Mouse (Mus musculus) spleen, adult 12 weeks (tissue): ENCODE measurements around the gene Ccm2.

ENCODE experiments used
- DNase-seq: peaks from one replicate; pipeline ENCODE4 v3.0.0; 2022; ENCODE audit warnings: low spot score

Gene Ccm2

DNA sequence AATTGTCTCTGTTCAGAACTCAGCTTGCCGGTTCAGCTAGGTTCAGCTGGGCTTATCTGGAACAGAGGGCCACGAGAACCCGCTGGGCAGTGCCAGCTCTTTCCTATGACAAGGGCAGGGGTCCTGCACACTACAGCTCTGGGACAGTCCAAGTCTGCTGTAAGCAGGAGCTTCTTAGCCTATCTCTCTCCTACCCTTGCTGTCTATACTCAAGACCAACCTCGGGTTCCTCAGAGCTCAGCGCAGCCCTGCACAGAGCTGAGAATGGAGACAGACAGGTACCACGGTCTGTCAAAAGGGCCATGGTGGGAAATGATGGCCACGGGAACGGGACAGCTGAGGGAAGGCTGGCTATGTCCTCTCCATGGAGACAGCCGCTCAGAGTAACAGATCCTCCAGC, 56.5 kb downstream of the Ccm2 start:
- no peak for DNase-seq

DNA sequence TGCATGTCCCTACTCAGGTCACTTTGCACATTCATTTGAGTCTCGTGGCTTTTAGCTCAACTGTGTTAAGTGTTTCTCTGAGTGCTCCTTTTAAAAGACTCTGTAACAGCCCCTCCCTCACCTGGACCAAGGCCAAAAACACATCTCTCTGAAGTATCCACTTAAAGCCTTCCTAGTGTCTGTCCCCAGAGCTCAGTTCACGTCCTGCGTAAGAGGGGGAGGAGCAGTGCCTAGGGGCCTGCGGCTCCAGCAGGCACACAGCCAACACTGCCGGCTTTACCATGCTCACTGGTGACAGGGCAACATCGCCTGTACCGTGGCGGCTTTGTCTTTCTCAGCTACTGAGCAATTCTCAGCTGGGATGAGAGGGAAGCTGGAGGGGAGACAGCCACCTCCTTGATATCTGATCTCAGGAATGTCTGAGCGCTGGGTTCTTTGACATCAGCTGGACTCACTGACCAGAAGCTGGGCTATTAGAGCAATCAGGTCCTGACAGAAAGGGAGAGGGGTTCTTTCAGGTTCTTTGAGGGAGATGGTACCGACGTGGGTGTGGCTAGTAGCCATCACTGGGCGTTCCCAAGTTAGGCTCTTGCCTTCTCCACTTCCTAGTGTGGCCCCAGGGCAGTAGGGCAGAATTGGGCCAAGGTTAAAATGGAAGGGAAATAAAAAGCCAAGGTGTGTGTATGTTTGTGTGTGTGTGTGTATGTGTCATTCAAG, 57.4 kb downstream of the Ccm2 start:
- no peak for DNase-seq

DNA sequence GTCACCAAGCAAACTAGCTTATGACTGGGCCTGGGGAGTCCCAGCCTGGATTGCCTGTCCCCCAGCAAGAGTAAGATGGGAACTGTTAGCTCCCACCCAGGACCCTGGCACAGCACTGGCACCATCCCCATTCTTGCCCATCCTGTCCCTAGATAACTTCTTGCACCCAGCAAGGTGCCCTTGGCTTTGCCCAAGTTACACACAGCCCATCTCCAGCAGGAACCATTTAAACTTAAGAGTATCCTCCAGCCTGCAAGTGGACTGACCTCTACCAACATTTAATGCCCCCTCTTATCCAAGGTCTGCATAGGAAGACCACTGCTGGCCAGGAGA, 57.9 kb downstream of the Ccm2 start:
- DNase-seq = no peak

- DNase-seq = no peak
These were observed 58.4 kb downstream of the Ccm2 start for GRCm38 (mm10) chr11:6605021-6605481.

DNA sequence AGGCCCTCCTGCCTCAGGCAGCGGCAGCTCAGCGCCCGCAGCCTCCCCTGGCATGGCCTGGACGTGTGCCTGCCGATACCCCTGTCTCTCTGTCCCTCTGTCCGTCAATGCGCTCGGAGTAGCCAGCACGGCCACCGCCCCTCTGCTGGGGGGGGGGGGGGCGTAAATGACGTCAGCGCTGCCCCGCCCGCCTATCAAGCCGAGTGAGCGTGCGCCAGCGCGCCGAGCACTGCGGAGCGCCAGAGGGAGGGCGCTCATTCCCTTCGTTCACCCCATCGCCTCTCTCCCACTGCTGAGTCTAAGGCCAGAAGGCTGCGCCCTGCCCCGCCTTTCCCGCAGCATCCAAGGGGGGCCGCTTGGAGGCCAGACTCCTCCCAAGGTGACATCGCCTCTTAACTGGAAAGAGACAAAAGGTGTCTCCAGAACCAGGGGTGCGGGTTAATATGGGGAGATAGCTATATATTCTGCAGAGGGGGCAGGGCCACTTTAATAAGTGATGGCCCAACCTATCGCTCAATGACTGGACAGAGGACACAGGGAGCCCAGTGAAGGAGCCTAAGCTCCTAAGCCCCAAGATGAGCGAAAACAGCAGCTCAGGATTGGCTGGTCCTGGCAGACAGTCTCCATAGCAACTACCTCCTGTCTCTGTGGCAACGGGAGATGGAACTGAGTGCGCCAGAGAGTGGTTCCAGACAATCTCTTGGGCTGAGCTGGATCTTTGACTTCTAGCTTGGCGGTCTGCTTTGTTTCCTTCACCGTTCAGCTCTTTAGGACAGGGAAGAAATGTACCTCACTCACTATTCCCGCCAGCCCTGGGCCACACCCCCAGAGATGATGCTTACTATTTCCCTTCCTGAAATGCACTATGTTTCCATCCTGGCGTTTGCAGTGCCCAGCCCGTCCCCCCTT, 59.1 kb downstream of the Ccm2 start, which contains the start of gene Nacad:
Gene Nacad (minus strand): TSS at position 563 of the 909 bp plus-strand sequence.
- no peak for DNase-seq

DNA sequence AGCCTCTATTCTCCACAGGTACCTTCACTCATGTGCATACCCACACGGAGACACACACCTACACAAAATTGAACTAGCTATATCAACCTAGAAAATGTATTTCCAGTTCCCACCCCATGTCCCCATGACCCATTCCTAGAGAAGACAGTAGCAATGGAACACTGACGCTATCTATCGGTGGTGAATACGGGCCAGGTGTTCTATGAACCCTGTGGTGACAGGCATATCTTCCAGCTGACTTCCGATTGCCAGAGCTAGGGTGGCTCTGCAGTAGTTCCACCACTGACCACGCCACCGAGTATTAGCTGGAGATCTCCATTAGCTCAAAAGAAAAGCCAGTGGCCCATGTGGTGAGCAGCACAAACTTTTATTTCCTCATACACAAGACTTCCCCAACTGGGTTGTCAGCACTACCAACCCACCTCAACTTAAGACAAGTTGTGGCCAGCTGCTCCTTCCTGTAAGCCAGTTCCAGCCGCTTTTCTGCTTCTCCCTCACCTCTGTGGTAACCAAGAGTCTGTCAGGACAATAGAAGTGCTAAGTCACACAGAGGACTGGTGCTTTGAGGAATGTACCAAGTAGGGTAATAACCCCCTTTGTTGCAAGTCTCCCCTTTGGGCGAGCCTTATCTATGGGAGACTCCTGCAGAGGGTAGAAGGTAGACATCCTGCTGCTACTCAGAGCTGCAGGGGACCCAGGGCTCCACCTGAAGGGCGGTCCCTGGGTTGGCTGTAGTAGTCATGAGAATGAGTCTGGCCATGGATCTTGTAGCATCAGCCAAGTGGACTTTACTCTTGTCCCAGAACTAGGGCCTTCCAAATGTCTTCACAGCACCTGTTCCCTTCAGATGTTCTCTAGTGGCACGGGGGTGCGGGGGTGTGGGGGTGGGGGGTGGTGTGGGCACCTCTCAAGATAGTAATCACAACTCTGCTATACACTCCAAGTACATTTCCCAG, 68.8 kb downstream of the Ccm2 start:
- DNase-seq = no peak

DNA sequence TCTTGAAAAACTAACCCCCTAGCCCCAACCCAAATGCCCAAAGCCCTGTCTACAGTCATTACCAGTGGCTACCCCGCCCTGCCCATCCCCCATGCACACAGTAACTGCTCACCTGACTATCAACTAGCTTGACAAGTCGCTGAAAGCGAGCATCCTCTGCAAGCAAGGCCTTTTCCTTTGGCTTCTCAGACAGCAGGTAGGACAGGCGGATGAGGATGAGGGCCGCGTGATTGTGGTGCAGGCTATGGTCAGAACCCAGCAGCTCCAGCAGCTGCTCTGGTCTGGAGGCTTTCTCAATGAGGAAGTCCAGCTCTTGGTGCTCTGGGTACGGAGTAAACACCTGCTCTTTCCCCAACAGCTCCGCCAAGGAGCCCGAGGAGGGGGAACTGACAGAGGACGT, 77.0 kb downstream of the Ccm2 start:
- no peak for DNase-seq

DNA sequence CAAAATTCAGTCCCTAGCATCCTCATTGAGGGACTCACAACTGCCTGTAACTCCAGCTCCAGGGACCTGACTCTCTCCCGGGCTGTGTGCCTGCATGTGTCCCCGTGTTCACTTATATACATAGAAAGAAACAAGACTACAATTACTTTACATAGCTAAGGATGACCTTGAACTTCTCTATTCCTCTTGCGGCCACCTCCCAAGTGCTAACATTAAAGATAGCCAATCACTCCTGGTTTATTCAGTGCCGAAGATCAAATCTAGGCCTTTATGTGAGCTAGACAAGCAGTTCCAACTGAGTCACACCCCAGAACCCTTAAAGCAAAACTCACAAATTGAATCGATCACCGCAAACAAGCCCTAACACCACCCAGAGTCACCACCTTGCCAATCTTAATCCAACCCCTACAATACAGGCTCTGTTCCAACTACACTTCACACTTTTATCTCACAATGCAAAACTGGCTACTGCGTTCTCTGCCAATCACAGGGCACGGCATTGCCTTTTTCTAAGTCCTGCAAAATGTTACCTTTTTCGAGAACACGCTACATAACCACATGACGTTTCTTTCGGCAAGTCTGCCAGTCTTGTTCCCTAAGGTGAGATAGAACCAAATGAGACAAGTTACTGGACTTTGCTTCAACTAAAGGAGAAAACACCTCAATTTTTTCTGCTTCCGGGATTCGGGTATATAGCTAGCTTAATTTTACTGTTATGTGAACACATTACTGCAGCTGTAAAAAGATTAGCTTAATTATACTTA, 78.1 kb downstream of the Ccm2 start:
- DNase-seq = no peak

- DNase-seq = peak; percentile 88
These were observed 79.0 kb downstream of the Ccm2 start, which contains the start of gene Tbrg4 for GRCm38 (mm10) chr11:6625478-6626387. Tbrg4 (minus strand) TSS chr11:6626067.

DNA sequence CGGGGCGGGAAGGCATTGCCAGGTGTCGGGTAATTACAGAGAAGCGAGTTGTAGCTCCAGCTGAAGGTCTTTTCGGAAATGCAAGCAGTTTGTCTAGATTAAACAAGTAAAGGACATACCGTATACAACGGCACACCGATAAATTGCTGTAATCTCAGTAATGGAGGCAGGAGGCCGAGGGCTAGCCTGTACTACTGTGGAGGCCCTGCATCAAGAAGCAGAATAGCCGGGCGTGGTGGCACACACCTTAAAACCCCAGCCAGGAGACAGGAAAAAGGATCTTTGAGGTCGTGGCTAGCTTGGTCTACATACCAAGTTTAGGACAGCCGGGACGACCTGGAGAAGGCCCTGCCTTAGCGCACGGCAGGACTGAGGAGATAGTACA, 79.7 kb downstream of the Ccm2 start:
- no peak for DNase-seq

DNA sequence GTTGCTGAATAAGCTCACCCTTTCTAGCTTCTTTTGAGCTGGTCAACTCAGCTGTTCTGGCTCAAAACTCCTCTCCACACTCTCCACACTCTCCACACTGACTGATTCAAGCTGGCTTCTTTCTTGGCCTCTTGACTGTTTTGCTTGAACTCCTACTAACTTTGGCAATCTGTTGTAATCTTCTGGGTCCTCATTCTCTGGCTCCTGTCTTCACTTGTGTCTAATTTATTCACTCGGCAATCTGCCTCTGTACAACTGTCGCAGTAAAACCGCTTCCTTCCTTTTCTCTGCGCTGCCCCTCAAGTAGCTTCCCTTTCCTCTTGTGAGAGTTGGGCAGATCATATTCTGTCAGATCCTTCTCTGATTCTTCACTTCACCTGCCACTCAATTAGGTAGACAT, 81.0 kb downstream of the Ccm2 start:
- DNase-seq = no peak

- DNase-seq = peak; percentile 40
These were observed 81.9 kb downstream of the Ccm2 start for GRCm38 (mm10) chr11:6628568-6628967.

DNA sequence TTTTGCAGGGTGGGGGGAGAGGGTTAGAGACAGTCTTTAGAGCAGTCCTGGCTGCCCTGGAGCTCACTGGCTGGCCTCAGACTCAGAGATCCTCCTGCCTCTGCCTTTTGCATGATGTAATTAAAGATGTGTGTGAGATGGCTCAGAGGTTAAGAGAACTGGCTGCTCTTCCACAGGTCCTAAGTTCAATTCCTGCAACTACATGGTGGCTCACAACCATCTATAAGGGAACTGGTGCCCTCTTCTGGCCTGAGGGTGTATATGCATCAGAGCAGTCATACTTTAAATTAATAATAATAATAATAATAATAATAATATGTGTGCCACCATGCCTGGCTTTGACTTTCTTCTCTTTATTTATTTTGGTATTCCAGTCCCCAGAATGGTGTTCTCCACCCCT, 83.0 kb downstream of the Ccm2 start:
- DNase-seq = peak; percentile 25

GRCm38 (mm10) chr11:6636150-6636549, 89.5 kb downstream of the Ccm2 start:
- no peak for DNase-seq

- no peak for DNase-seq
These were observed 91.8 kb downstream of the Ccm2 start, which contains the start of gene Wap for GRCm38 (mm10) chr11:6638537-6638936. Wap (minus strand) TSS chr11:6638637.

- DNase-seq = no peak
These were observed 92.4 kb downstream of the Ccm2 start for GRCm38 (mm10) chr11:6639072-6639471.

GRCm38 (mm10) chr11:6644566-6644965, 97.9 kb downstream of the Ccm2 start:
- DNase-seq = no peak
